Mouse (Mus musculus) testis, postnatal 14 days (tissue): ENCODE results near the gene Zfp874a.
A peak's percentile ranks its signal among the peaks of the same experiment; 100 is the strongest.
"Not testable (repeated sequence)": the region's sequence is repeated elsewhere in the genome, so short reads cannot be mapped to it uniquely, and the experiment has no call there.

Experiments used
- DNase-seq: peaks from one replicate; pipeline ENCODE4 v3.0.0; 2021; ENCODE audit warnings: low spot score

Zfp874a gene

GRCm38 (mm10) chr13:67451172-67452020, at the start of gene Zfp874a:
Zfp874a (minus strand) TSS chr13:67451624.
- peak; percentile 83 for DNase-seq

DNA sequence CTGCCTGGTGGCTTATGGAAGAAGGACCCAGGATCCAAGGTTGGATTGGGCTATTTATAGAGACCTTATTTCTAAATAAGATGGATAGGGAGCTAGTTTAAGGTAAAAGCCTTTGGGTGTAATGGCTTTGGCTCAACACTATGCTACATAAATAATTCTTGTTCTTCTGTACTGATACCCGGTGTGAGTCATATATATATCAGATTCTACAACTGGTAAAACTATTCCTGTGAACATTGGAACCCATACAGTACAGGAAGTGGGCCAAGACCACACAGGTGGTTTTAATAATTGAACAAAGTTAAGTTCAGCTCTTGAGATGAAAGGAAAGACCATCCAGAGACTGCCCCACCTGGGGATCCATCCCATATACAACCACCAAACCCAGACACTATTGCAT, 49.5 kb upstream of the Zfp874a start:
- no peak for DNase-seq

GRCm38 (mm10) chr13:67500084-67500719, 48.8 kb upstream of the Zfp874a start, which contains the start of gene Zfp58:
Zfp58 (minus strand) TSS chr13:67500555.
- peak; percentile 81 for DNase-seq

DNA sequence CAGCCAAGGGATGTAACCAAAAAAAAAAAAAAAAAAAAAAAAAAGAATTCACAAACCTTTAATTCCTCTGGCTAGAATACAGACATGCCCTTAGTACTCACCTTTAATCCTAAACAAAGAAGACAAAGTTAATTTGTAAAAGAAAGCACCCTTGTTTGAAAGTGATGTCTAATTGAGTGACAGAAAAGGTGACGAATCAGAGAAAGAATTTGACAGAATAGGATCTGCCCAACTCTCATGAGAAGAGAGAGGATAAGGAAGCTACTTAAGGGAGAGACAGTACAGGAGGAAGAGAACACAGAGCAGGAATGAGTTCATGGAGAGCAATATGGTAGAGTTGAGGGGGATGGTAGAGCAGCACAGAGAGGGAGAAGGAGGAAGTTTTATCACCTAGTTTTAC, 44.2 kb upstream of the Zfp874a start:
- DNase-seq: no peak

GRCm38 (mm10) chr13:67484424-67484811, 33.0 kb upstream of the Zfp874a start:
- no peak for DNase-seq

- DNase-seq: peak; percentile 80
Measured at GRCm38 (mm10) chr13:67483625-67484423, 32.4 kb upstream of the Zfp874a start, which contains the start of gene Zfp874b. Zfp874b (minus strand) TSS chr13:67484258.

- DNase-seq: no peak
Measured at GRCm38 (mm10) chr13:67481528-67481927, 30.1 kb upstream of the Zfp874a start.

GRCm38 (mm10) chr13:67469274-67469673, 17.9 kb upstream of the Zfp874a start:
- no peak for DNase-seq

- DNase-seq: not testable (repeated sequence)
Measured at GRCm38 (mm10) chr13:67463506-67464185, 12.2 kb upstream of the Zfp874a start.

DNA sequence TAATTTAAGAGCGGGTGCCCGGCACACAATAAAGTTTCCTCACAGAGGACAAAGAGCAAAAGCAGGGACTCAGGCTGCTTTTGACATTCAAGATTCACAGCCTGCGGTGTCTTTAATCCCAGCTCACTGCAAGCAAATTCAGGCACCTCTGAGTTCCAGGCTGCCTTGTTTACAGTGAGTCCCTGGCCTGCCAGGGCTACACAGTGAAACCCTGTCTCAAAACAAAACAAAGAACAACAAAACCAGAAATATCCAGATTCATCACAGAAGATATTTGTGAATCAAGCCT, 541 bp upstream of the Zfp874a start:
- no peak for DNase-seq

DNA sequence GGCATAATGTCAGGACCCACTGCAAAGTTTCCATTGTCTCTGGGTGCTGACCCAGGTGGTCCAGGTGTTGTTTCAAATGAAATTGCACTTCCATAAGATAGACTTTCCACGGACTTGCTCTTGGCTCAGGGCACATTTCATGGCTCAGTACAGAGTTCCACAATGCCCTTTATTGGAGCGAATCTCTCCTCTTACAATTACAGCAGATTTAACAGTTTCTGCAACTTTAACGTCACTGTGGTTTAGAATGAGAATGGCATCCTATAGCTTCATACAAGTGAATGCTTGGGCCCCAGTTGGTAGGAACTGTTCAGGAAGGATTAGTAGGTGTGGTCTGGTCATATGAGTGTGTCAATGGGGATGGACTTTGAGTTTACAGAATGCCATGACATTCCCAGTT, 14.3 kb downstream of the Zfp874a start:
- DNase-seq: not testable (repeated sequence)

GRCm38 (mm10) chr13:67428116-67428515, 23.3 kb downstream of the Zfp874a start:
- DNase-seq: peak; percentile 40

GRCm38 (mm10) chr13:67425699-67426098, 25.7 kb downstream of the Zfp874a start:
- DNase-seq: not testable (repeated sequence)

- not testable (repeated sequence) for DNase-seq
Measured at GRCm38 (mm10) chr13:67422532-67422931, 28.9 kb downstream of the Zfp874a start.

DNA sequence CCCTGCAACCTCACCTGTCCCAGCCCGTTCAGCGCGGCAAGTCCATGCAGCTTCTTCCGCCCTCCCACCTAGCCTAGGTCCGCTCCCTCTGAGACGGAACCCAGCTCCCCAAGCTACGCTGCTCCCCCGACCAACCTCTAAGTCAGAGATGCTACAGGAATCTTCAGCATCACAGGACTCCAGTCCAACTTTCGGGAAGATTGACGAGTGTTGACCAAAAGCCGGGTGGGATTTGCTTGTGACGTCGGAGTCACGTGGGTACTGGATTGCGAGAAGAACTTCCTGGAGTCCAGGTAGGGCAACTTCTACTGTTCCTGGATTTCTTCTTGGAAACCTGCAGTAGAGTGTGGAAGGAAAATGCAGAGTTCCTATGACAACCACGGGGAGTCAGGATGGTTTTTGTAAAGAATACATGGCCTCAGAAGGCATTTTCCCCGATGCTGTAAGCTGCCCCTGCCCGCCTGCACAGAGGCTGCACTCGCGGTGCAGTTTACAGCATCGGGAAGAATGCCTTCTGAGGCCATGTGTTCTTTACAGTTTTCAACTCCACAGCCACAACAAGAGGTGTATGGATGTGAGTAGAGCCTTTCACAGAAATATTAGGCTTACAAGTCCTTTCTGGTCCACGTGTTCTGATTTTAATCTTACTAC, 30.1 kb downstream of the Zfp874a start, which contains the start of gene Zfp459:
Gene Zfp459, minus strand, starts transcription at position 212 of the 651 bp plus-strand sequence.
- DNase-seq: peak; percentile 28

DNA sequence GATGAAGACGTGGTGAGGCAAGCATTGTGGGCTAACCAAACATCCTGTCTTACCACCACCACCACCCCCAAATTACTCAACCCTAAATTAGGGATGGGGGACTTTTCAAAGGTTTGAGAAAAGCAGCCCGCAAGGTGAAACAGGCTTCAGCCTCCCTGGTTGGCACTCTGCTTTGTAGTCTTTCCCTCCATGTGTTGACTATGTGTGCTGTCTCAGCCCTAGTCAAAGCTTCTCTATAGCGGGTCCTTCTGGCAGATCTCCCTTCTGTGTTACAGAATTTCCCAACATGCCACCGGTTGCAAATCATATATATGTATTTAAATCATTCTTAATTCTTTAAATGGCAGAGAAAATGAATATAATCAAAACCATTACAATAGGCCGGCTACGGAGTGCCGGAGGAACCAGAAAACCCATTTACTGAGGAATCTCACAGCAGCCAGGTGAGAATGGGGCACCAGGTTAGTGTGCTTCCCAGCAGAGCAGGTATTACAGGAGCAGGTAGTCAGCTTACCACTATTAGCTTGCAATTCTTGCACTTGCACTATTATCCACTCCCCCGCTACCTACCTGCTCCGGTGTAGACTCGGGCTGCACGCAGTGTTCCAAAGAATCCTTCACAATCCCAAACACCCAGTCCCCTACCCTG, 30.7 kb downstream of the Zfp874a start:
- no peak for DNase-seq

- no peak for DNase-seq
Measured at GRCm38 (mm10) chr13:67416811-67417210, 34.6 kb downstream of the Zfp874a start.

- no peak for DNase-seq
Measured at GRCm38 (mm10) chr13:67415759-67416158, 35.7 kb downstream of the Zfp874a start.

GRCm38 (mm10) chr13:67413634-67414033, 37.8 kb downstream of the Zfp874a start:
- DNase-seq: not testable (repeated sequence)

DNA sequence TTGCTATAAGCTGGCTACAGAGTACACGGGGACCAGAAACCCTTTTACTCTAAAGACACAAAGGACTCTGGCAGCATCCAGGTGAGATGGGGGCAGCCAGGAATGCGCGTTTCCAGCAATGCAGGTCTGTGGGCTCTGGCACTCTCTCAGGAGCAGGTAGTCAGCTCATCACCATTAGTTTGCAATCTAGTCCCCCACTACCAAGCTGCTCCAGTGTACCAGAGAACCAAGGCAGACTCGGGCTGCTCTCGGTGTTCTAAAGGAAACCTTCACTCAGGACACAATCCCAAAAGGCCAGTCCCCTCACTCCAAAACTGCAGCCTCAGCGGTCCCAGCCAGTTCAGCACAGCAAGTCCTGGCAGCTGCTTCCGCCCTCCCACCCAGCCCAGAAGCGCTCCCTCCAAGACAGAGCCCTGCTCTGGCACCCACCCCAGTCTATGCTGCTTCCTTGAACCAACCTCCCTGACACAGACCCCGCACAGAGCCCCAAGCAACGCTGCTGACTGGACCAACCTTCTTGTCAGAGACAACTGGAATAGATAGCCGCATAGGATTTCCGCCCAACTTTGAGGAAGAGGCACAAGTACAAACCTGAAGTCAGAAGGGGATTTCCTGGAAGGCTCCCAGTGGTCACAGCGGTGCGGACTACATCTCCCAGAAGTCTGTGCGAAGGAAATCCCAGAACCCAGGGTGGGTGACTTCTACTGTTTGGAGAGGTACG, 52.1 kb downstream of the Zfp874a start, which contains the start of gene Zfp429:
Gene Zfp429, minus strand, starts transcription at position 637 of the 721 bp plus-strand sequence.
- peak; percentile 48 for DNase-seq
